Mouse (Mus musculus) intestine, embryonic 14.5 days (tissue): ENCODE measurements at regions not wholly inside any gene's neighbourhood (a gene's known extent, or its start where the extent isn't known, plus 50 kb on each side); places are given as distances from the start of the nearest gene placed in this dataset.

ENCODE experiments used
- ATAC-seq: fragments of 200-750 bp; cut with Nextera tagmentation; replicated peaks from 2 replicates; pipeline ENCODE4 v1.8.0; 2017; ENCODE audit warnings: low read depth, moderate number of reproducible peaks, moderate TSS enrichment, moderate library complexity; ENCODE audit not compliant: low FRiP score, low TSS enrichment
- DNase-seq: peaks from one replicate; pipeline ENCODE4 v3.0.0-alpha.2; 2018; ENCODE audit warnings: low spot score
- H3K27ac ChIP-seq: fragments of 300-500 bp; sonication (generic); 2 replicates; pipeline ENCODE4 v1.5.1; 2014; ENCODE audit warnings: low read depth, mild to moderate bottlenecking, control low read depth
- H3K27me3 ChIP-seq: fragments of 300-500 bp; sonication (generic); replicated peaks from 2 replicates; pipeline ENCODE4 v1.6.1; 2014; ENCODE audit warnings: low read length, control low read depth; ENCODE audit not compliant: control insufficient read depth, insufficient read depth
- H3K36me3 ChIP-seq: fragments of 300-500 bp; sonication (generic); 2 replicates; pipeline ENCODE4 v1.6.1; 2014; ENCODE audit warnings: low read length, control low read depth; ENCODE audit not compliant: control insufficient read depth, insufficient read depth
- H3K4me1 ChIP-seq: fragments of 300-500 bp; sonication (generic); replicated peaks from 2 replicates; pipeline ENCODE4 v1.6.1; 2014; ENCODE audit warnings: low read length, control low read depth, mixed read lengths; ENCODE audit not compliant: control insufficient read depth, insufficient read depth
- H3K4me2 ChIP-seq: fragments of 300-500 bp; sonication (generic); 2 replicates; pipeline ENCODE4 v1.6.1; 2014; ENCODE audit warnings: low read length
- H3K4me3 ChIP-seq: fragments of 300-500 bp; sonication (generic); 2 replicates; pipeline ENCODE4 v1.5.1; 2014; ENCODE audit warnings: low read depth, low read length, control low read depth, mixed read lengths
- H3K9ac ChIP-seq: fragments of 300-500 bp; sonication (generic); 2 replicates; pipeline ENCODE4 v1.6.1; 2014; ENCODE audit warnings: mild to moderate bottlenecking, low read length
- H3K9me3 ChIP-seq: fragments of 300-500 bp; sonication (generic); 2 replicates; pipeline ENCODE4 v1.6.1; 2016; ENCODE audit warnings: low read length, control low read depth; ENCODE audit not compliant: control insufficient read depth
- WGBS: fragments of 180-500 bp; shearing (Covaris S2); extraction: QIAGEN DNeasy Blood & Tissue Kit; methylation state at CpG from one replicate; pipeline ENCODE4 v1.1.7; 2014; 5-methylcytosine and 5-hydroxymethylcytosine counted together

- no peak for DNase-seq
- no peak for ATAC-seq
- no peaks in the 10 kb centered on the region for H3K4me1 ChIP-seq
- no peaks in the 10 kb centered on the region for H3K27me3 ChIP-seq
- 67% methylated on average over 3 of the region's 3 CpGs for WGBS
- no peaks in the 10 kb centered on the region for H3K36me3 ChIP-seq
- no peak overlapping the region for H3K9ac ChIP-seq
- H3K4me3 ChIP-seq: no peak overlapping the region
- no peak overlapping the region for H3K4me2 ChIP-seq
- no peaks in the 10 kb centered on the region for H3K9me3 ChIP-seq
- H3K27ac ChIP-seq: no peak overlapping the region
Measured at GRCm38 (mm10) chr7:115056992-115057645, 313.6 kb downstream of the Insc start.

- H3K27ac ChIP-seq: no peak overlapping the region
- no peaks in the 10 kb centered on the region for H3K36me3 ChIP-seq
- H3K4me1 ChIP-seq: no peaks in the 10 kb centered on the region
- no peak overlapping the region for H3K9ac ChIP-seq
- H3K4me3 ChIP-seq: no peak overlapping the region
- WGBS: 9% methylated on average over 3 of the region's 3 CpGs
- H3K9me3 ChIP-seq: no peaks in the 10 kb centered on the region
- H3K4me2 ChIP-seq: no peak overlapping the region
- H3K27me3 ChIP-seq: no peaks in the 10 kb centered on the region
- no peak for ATAC-seq
- no peak for DNase-seq
Measured at GRCm38 (mm10) chr7:115057736-115058135, 314.2 kb downstream of the Insc start.

- Histone ChIP-seq H3K4me3 (no peak overlapping the region), H3K4me2 (no peak overlapping the region), H3K27ac (no peak overlapping the region), H3K4me1 (no peaks in the 10 kb centered on the region), H3K36me3 (no peaks in the 10 kb centered on the region), H3K9ac (no peak overlapping the region), H3K9me3 (no peaks in the 10 kb centered on the region), H3K27me3 (no peaks in the 10 kb centered on the region)
- 49% methylated on average over 5 of the region's 5 CpGs for WGBS
- DNase-seq: no peak
- ATAC-seq: no peak
Measured at GRCm38 (mm10) chr7:115060171-115060570, 316.7 kb downstream of the Insc start.

GRCm38 (mm10) chr7:115062817-115063216 lies 319.3 kb downstream of the Insc start:
- DNase-seq: no peak
- no peak overlapping the region for H3K9ac ChIP-seq
- H3K36me3 ChIP-seq: no peaks in the 10 kb centered on the region
- no peaks in the 10 kb centered on the region for H3K9me3 ChIP-seq
- H3K27me3 ChIP-seq: no peaks in the 10 kb centered on the region
- no peak overlapping the region for H3K27ac ChIP-seq
- ATAC-seq: no peak
- H3K4me2 ChIP-seq: no peak overlapping the region
- 32% methylated on average over 3 of the region's 3 CpGs for WGBS
- H3K4me1 ChIP-seq: no peaks in the 10 kb centered on the region
- no peak overlapping the region for H3K4me3 ChIP-seq

DNA sequence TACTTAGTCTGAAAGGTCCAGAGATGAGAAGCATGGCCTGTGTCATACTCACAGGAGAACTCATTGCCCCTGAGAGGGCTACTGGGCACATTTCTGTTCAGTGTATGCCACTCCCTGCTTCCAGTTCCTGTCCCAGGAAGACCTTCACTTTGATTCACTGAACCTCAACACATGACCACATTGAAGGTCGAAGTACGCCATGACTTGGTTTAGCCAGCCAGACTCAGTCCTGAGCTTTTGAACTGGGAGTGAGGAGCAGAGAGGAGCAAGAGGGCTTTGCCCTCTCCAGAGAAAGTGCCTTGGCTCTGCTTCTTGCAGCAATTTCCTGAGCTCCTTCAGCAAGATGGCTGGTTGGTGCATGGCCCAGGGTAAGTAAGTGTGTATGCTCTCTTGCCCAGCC lies 324.1 kb downstream of the Insc start:
- WGBS: 91% methylated on average over 2 of the region's 2 CpGs
- H3K27ac ChIP-seq: no peak overlapping the region
- no peaks in the 10 kb centered on the region for H3K36me3 ChIP-seq
- H3K4me1 ChIP-seq: no peaks in the 10 kb centered on the region
- ATAC-seq: no peak
- no peaks in the 10 kb centered on the region for H3K9me3 ChIP-seq
- no peak overlapping the region for H3K4me2 ChIP-seq
- H3K9ac ChIP-seq: no peak overlapping the region
- no peaks in the 10 kb centered on the region for H3K27me3 ChIP-seq
- H3K4me3 ChIP-seq: no peak overlapping the region
- DNase-seq: no peak

DNA sequence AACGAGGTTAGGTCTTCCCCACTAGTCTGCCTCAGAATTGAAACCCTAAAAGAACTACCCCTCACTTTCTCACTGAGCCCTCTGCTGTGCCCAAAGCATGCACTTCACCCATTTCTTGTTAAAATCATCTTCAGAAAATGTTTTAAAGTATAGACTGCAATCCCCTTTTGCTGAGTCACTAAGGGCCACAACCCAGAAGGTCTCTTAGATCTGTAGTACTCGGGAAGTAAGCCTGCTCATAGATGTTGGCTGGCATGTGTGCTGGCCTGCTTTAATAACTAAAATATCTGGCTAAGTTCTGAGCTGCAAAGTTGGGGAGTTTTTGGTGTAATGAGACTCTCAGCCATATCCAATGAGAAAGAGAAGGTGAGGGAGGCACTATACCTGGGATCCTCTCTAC lies 329.9 kb downstream of the Insc start:
- Histone ChIP-seq H3K9ac (no peak overlapping the region), H3K4me3 (no peak overlapping the region), H3K9me3 (no peaks in the 10 kb centered on the region), H3K27me3 (no peaks in the 10 kb centered on the region), H3K27ac (no peak overlapping the region), H3K36me3 (no peaks in the 10 kb centered on the region), H3K4me1 (no peaks in the 10 kb centered on the region), H3K4me2 (no peak overlapping the region)
- 84% methylated on average over 2 of the region's 2 CpGs for WGBS
- ATAC-seq: no peak
- DNase-seq: no peak

DNA sequence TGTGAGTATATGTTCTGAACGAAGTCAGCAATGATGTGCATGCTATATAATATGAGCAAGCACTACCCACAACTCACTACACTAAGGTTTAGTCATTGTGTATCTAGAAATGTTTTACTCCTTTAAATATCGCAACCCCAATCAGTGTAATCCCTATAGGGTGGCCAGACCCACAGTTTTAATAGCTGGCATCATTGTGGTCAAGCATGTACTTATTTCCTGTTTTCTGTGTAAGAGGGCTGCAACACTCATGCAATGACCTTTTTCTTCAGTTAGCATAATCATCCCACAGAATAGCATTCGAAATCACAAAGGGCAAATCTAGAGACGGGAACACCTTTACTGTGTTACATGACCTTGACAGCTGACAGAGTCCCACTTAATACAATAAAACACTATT lies 333.3 kb downstream of the Insc start:
- H3K9me3 ChIP-seq: no peaks in the 10 kb centered on the region
- no peak overlapping the region for H3K4me2 ChIP-seq
- H3K4me1 ChIP-seq: no peaks in the 10 kb centered on the region
- ATAC-seq (no peak), DNase-seq (no peak)
- no peaks in the 10 kb centered on the region for H3K27me3 ChIP-seq
- H3K36me3 ChIP-seq: no peaks in the 10 kb centered on the region
- WGBS: 87% methylated on average over 4 of the region's 4 CpGs
- no peak overlapping the region for H3K9ac ChIP-seq
- H3K27ac ChIP-seq: no peak overlapping the region
- H3K4me3 ChIP-seq: no peak overlapping the region

DNA sequence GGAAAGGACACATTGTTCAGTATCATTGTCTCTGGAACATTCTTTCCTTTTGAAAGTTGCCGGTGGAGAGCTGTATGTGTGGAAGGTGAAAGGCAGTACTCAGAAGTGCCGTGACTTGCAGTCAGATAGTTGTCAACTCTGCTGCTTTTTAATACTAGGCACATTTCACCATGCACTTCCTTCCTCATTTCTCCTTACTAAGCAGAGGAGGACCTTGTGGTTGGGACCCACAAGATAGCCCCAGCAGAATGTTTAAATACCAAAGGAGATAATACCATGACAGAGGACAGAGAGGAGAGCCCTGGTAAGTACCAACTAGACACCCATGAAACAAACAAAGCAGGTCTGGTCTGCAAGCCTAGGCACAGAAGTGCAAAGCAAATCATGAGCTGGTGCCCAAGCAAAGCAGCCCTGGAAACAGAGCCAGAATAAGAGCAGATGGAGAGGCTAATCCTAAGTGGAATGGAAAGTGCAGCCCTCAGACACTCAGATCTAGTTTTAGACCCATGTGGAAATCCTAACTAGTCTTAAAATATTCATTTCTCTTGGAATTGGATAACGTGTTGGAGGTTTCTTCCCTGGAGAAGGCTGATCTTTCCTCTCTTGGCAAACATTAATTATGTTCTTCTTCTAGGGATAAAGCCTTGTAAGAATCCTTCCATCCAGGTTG lies 341.4 kb downstream of the Insc start:
- 81% methylated on average over 3 of the region's 3 CpGs for WGBS
- no peak overlapping the region for H3K4me3 ChIP-seq
- DNase-seq (no peak), ATAC-seq (no peak)
- H3K27me3 ChIP-seq: no peaks in the 10 kb centered on the region
- no peaks in the 10 kb centered on the region for H3K9me3 ChIP-seq
- no peak overlapping the region for H3K4me2 ChIP-seq
- H3K4me1 ChIP-seq: no peaks in the 10 kb centered on the region
- H3K9ac ChIP-seq: no peak overlapping the region
- no peaks in the 10 kb centered on the region for H3K36me3 ChIP-seq
- H3K27ac ChIP-seq: no peak overlapping the region
